Mouse (Mus musculus): ENCODE measurements at regions not wholly inside any gene's neighbourhood (a gene's known extent, or its start where the extent isn't known, plus 50 kb on each side); places are given as distances from the start of the nearest gene placed in this dataset.

- DNase-seq (ENCODE audit: extremely low read depth, low read depth), result no peak
These were observed 159.0 kb downstream of the Pmp22 start for GRCm38 (mm10) chr11:63287766-63288165.

- no peak for DNase-seq (ENCODE audit: extremely low read depth, low read depth)
These were observed 161.8 kb downstream of the Pmp22 start for GRCm38 (mm10) chr11:63290618-63291017.

- no peak for DNase-seq (ENCODE audit: extremely low read depth, low read depth)
These were observed 164.7 kb downstream of the Pmp22 start for GRCm38 (mm10) chr11:63293485-63293884.

GRCm38 (mm10) chr11:63294476-63294875, 165.7 kb downstream of the Pmp22 start:
- DNase-seq (ENCODE audit: extremely low read depth, low read depth), result no peak

- no peak for DNase-seq (ENCODE audit: extremely low read depth, low read depth)
These were observed 167.7 kb downstream of the Pmp22 start for GRCm38 (mm10) chr11:63296476-63296875.

GRCm38 (mm10) chr11:63299712-63300581, 171.2 kb downstream of the Pmp22 start:
- no peak for DNase-seq (ENCODE audit: extremely low read depth, low read depth)

GRCm38 (mm10) chr11:63325166-63325565, 196.4 kb downstream of the Pmp22 start:
- DNase-seq (ENCODE audit: extremely low read depth, low read depth), result no peak

- no peak for DNase-seq (ENCODE audit: extremely low read depth, low read depth)
These were observed 198.1 kb downstream of the Pmp22 start for GRCm38 (mm10) chr11:63326864-63327263.

GRCm38 (mm10) chr11:63337503-63337902, 208.7 kb downstream of the Pmp22 start:
- DNase-seq (ENCODE audit: extremely low read depth, low read depth), result no peak

GRCm38 (mm10) chr11:63338277-63338676, 209.5 kb downstream of the Pmp22 start:
- DNase-seq (ENCODE audit: extremely low read depth, low read depth), result no peak

GRCm38 (mm10) chr11:63345653-63346052, 216.9 kb downstream of the Pmp22 start:
- no peak for DNase-seq (ENCODE audit: extremely low read depth, low read depth)

- no peak for DNase-seq (ENCODE audit: extremely low read depth, low read depth)
These were observed 221.4 kb downstream of the Pmp22 start for GRCm38 (mm10) chr11:63350123-63350696.

- no peak for DNase-seq (ENCODE audit: extremely low read depth, low read depth)
These were observed 223.2 kb downstream of the Pmp22 start for GRCm38 (mm10) chr11:63351999-63352398.

- no peak for DNase-seq (ENCODE audit: extremely low read depth, low read depth)
These were observed 224.2 kb downstream of the Pmp22 start for GRCm38 (mm10) chr11:63352990-63353389.

GRCm38 (mm10) chr11:63353671-63354070, 224.9 kb downstream of the Pmp22 start:
- no peak for DNase-seq (ENCODE audit: extremely low read depth, low read depth)

- DNase-seq (ENCODE audit: extremely low read depth, low read depth), result no peak
These were observed 229.1 kb downstream of the Pmp22 start for GRCm38 (mm10) chr11:63357772-63358344.

GRCm38 (mm10) chr11:63367756-63368265, 239.0 kb downstream of the Pmp22 start:
- no peak for DNase-seq (ENCODE audit: extremely low read depth, low read depth)

GRCm38 (mm10) chr11:63369475-63369874, 240.7 kb downstream of the Pmp22 start:
- DNase-seq (ENCODE audit: extremely low read depth, low read depth), result no peak

GRCm38 (mm10) chr11:63376311-63376710, 247.5 kb downstream of the Pmp22 start:
- DNase-seq (ENCODE audit: extremely low read depth, low read depth), result no peak

- no peak for DNase-seq (ENCODE audit: extremely low read depth, low read depth)
These were observed 248.2 kb downstream of the Pmp22 start for GRCm38 (mm10) chr11:63376991-63377390.

- DNase-seq (ENCODE audit: extremely low read depth, low read depth), result no peak
These were observed 259.5 kb downstream of the Pmp22 start for GRCm38 (mm10) chr11:63388247-63388646.

- no peak for DNase-seq (ENCODE audit: extremely low read depth, low read depth)
These were observed 262.7 kb downstream of the Pmp22 start for GRCm38 (mm10) chr11:63391478-63391877.
